Mouse (Mus musculus) neural tube, embryonic 11.5 days (tissue): ENCODE measurements at regions not wholly inside any gene's neighbourhood (a gene's known extent, or its start where the extent isn't known, plus 50 kb on each side); places are given as distances from the start of the nearest gene placed in this dataset.

Experiments
- ATAC-seq: fragments of 200-750 bp; cut with Nextera tagmentation; 2 replicates; pipeline ENCODE4 v1.8.0; 2017; ENCODE audit warnings: moderate number of reproducible peaks, mild to moderate bottlenecking, moderate TSS enrichment, moderate library complexity; ENCODE audit not compliant: insufficient read depth, low FRiP score, low TSS enrichment
- DNase-seq: peaks from one replicate; pipeline ENCODE4 v3.0.0-alpha.2; 2015; ENCODE audit warnings: low spot score
- H3K27ac ChIP-seq: fragments of 300-500 bp; sonication (generic); 2 replicates; pipeline ENCODE4 v1.5.1; 2014; ENCODE audit warnings: low read depth, mild to moderate bottlenecking, low read length
- H3K27me3 ChIP-seq: fragments of 300-500 bp; sonication (generic); 2 replicates; pipeline ENCODE4 v1.6.1; 2014; ENCODE audit warnings: mild to moderate bottlenecking, low read length, mixed read lengths; ENCODE audit not compliant: control insufficient read depth, insufficient read depth
- H3K36me3 ChIP-seq: fragments of 300-500 bp; sonication (generic); 2 replicates; pipeline ENCODE4 v1.6.1; 2014; ENCODE audit warnings: mild to moderate bottlenecking, low read length, moderate library complexity, mixed read lengths; ENCODE audit not compliant: control insufficient read depth, insufficient read depth
- H3K4me1 ChIP-seq: fragments of 300-500 bp; sonication (generic); 2 replicates; pipeline ENCODE4 v1.6.1; 2014; ENCODE audit warnings: low read length, mixed read lengths; ENCODE audit not compliant: control insufficient read depth, insufficient read depth
- H3K4me2 ChIP-seq: fragments of 300-500 bp; sonication (generic); 2 replicates; pipeline ENCODE4 v1.6.1; 2014; ENCODE audit warnings: low read depth, mild to moderate bottlenecking, moderate library complexity
- H3K4me3 ChIP-seq: fragments of 300-500 bp; sonication (generic); 2 replicates; pipeline ENCODE4 v1.5.1; 2014; ENCODE audit warnings: low read depth, low read length
- H3K9ac ChIP-seq: fragments of 300-500 bp; sonication (generic); 2 replicates; pipeline ENCODE4 v1.6.1; 2014; ENCODE audit warnings: mild to moderate bottlenecking, low read length
- H3K9me3 ChIP-seq: fragments of 300-500 bp; sonication (generic); 2 replicates; pipeline ENCODE4 v1.6.1; 2016; ENCODE audit warnings: low read length; ENCODE audit not compliant: control insufficient read depth
- WGBS: fragments of 180-500 bp; shearing (Covaris S2); extraction: QIAGEN DNeasy Blood & Tissue Kit; methylation state at CpG from one replicate; pipeline ENCODE4 v1.1.7; 2014; 5-methylcytosine and 5-hydroxymethylcytosine counted together

GRCm38 (mm10) chr8:116065327-116065726 lies 357.7 kb upstream of the Maf start:
- Histone ChIP-seq H3K27me3 (no peaks in the 10 kb centered on the region), H3K9me3 (no peaks in the 10 kb centered on the region), H3K9ac (no peak overlapping the region), H3K4me3 (no peak overlapping the region), H3K4me2 (no peak overlapping the region), H3K27ac (no peak overlapping the region), H3K36me3 (no peaks in the 10 kb centered on the region), H3K4me1 (no peaks in the 10 kb centered on the region)
- WGBS = 95% methylated on average over 7 of the region's 7 CpGs
- ATAC-seq = no peak
- DNase-seq = no peak

- H3K4me3 ChIP-seq = no peak overlapping the region
- no peak overlapping the region for H3K4me2 ChIP-seq
- H3K4me1 ChIP-seq = no peaks in the 10 kb centered on the region
- H3K9me3 ChIP-seq = no peaks in the 10 kb centered on the region
- no peak overlapping the region for H3K9ac ChIP-seq
- DNase-seq (no peak), ATAC-seq (no peak)
- H3K27me3 ChIP-seq = no peaks in the 10 kb centered on the region
- H3K36me3 ChIP-seq = no peaks in the 10 kb centered on the region
- 90% methylated on average over 11 of the region's 11 CpGs for WGBS
- H3K27ac ChIP-seq = no peak overlapping the region
Observed at GRCm38 (mm10) chr8:116064562-116064961, 357.0 kb upstream of the Maf start.

- DNase-seq (no peak), ATAC-seq (no peak)
- H3K9me3 ChIP-seq = no peaks in the 10 kb centered on the region
- H3K9ac ChIP-seq = no peak overlapping the region
- H3K4me2 ChIP-seq = no peak overlapping the region
- 91% methylated on average over 5 of the region's 5 CpGs for WGBS
- no peaks in the 10 kb centered on the region for H3K4me1 ChIP-seq
- H3K27ac ChIP-seq = no peak overlapping the region
- no peaks in the 10 kb centered on the region for H3K27me3 ChIP-seq
- H3K36me3 ChIP-seq = no peaks in the 10 kb centered on the region
- no peak overlapping the region for H3K4me3 ChIP-seq
Observed at GRCm38 (mm10) chr8:116063541-116063940, 355.9 kb upstream of the Maf start.

- DNase-seq (peak; percentile 77), ATAC-seq (peak; percentile 92)
- WGBS = 20% methylated on average over 7 of the region's 7 CpGs
- H3K4me3 ChIP-seq = no peak overlapping the region
- no peaks in the 10 kb centered on the region for H3K9me3 ChIP-seq
- H3K9ac ChIP-seq = no peak overlapping the region
- peaks cover 2% of the 10 kb centered on the region; the same call in 1 of the 2 replicates for H3K4me1 ChIP-seq
- H3K27ac ChIP-seq = no peak overlapping the region
- 0 out of 2 replicates have a peak, but pooled peaks cover 3% of the 10 kb centered on the region for H3K27me3 ChIP-seq
- H3K36me3 ChIP-seq = no peaks in the 10 kb centered on the region
- no peak overlapping the region for H3K4me2 ChIP-seq
Observed at GRCm38 (mm10) chr8:116053483-116053882, 345.9 kb upstream of the Maf start.

GRCm38 (mm10) chr8:116053043-116053442 lies 345.4 kb upstream of the Maf start:
- H3K27me3 ChIP-seq = 0 out of 2 replicates have a peak, but pooled peaks cover 3% of the 10 kb centered on the region
- ATAC-seq = no peak
- H3K9me3 ChIP-seq = no peaks in the 10 kb centered on the region
- no peak overlapping the region for H3K27ac ChIP-seq
- no peaks in the 10 kb centered on the region for H3K36me3 ChIP-seq
- H3K4me3 ChIP-seq = no peak overlapping the region
- 64% methylated on average over 6 of the region's 6 CpGs for WGBS
- no peak overlapping the region for H3K9ac ChIP-seq
- DNase-seq = no peak
- H3K4me2 ChIP-seq = no peak overlapping the region
- H3K4me1 ChIP-seq = peaks cover 2% of the 10 kb centered on the region; the same call in 1 of the 2 replicates

- 86% methylated on average over 10 of the region's 10 CpGs for whole genome bisulfite sequencing
- Histone ChIP-seq H3K27me3 (no peaks in the 10 kb centered on the region), H3K36me3 (no peaks in the 10 kb centered on the region), H3K9ac (no peak overlapping the region), H3K4me1 (no peaks in the 10 kb centered on the region), H3K4me2 (no peak overlapping the region), H3K27ac (no peak overlapping the region), H3K4me3 (no peak overlapping the region), H3K9me3 (no peaks in the 10 kb centered on the region)
- no peak for DNase-seq
- no peak for ATAC-seq
Observed at GRCm38 (mm10) chr8:116048480-116048879, 340.9 kb upstream of the Maf start.

GRCm38 (mm10) chr8:116046859-116047258 lies 339.3 kb upstream of the Maf start:
- ATAC-seq = no peak
- H3K9ac ChIP-seq = no peak overlapping the region
- 77% methylated on average over 3 of the region's 3 CpGs for WGBS

GRCm38 (mm10) chr8:116045526-116045925 lies 337.9 kb upstream of the Maf start:
- H3K4me2 ChIP-seq = no peak overlapping the region
- DNase-seq (no peak), ATAC-seq (no peak)
- H3K9ac ChIP-seq = no peak overlapping the region
- H3K9me3 ChIP-seq = no peaks in the 10 kb centered on the region
- no peaks in the 10 kb centered on the region for H3K36me3 ChIP-seq
- H3K27ac ChIP-seq = no peak overlapping the region
- H3K4me1 ChIP-seq = no peaks in the 10 kb centered on the region
- H3K4me3 ChIP-seq = no peak overlapping the region
- 89% methylated on average over 3 of the region's 3 CpGs for WGBS
- no peaks in the 10 kb centered on the region for H3K27me3 ChIP-seq

More at GRCm38 (mm10) chr8:116046859-116047258, 339.3 kb upstream of the Maf start:
- no peaks in the 10 kb centered on the region for H3K4me1 ChIP-seq
- no peaks in the 10 kb centered on the region for H3K36me3 ChIP-seq
- no peak overlapping the region for H3K4me2 ChIP-seq
- DNase-seq = no peak
- H3K27ac ChIP-seq = no peak overlapping the region
- no peaks in the 10 kb centered on the region for H3K9me3 ChIP-seq
- no peaks in the 10 kb centered on the region for H3K27me3 ChIP-seq
- no peak overlapping the region for H3K4me3 ChIP-seq

- no peaks in the 10 kb centered on the region for H3K36me3 ChIP-seq
- no peak overlapping the region for H3K4me2 ChIP-seq
- H3K27me3 ChIP-seq = no peaks in the 10 kb centered on the region
- WGBS = 77% methylated on average over 4 of the region's 4 CpGs
- ATAC-seq = no peak
- no peak for DNase-seq
- H3K9me3 ChIP-seq = no peaks in the 10 kb centered on the region
- no peak overlapping the region for H3K27ac ChIP-seq
- H3K9ac ChIP-seq = no peak overlapping the region
- no peaks in the 10 kb centered on the region for H3K4me1 ChIP-seq
- no peak overlapping the region for H3K4me3 ChIP-seq
Observed at GRCm38 (mm10) chr8:116043381-116043780, 335.8 kb upstream of the Maf start.
